Mouse (Mus musculus) midbrain, embryonic 14.5 days (tissue): ENCODE measurements around the gene Kntc1. TPM values are rescaled to one million over a fixed set of nuclear protein-coding genes. Genes with fewer than 3 reads are reported as not detected.
"Not testable (repeated sequence)": the region's sequence is repeated elsewhere in the genome, so short reads cannot be mapped to it uniquely, and the experiment has no call there.

ENCODE experiments used
- ATAC-seq: fragments of 200-750 bp; cut with Nextera tagmentation; 2 replicates; pipeline ENCODE4 v1.8.0; 2017; ENCODE audit warnings: moderate number of reproducible peaks, moderate library complexity; ENCODE audit not compliant: low FRiP score, low TSS enrichment
- DNase-seq: peaks from one replicate; pipeline ENCODE4 v3.0.0-alpha.2; 2015
- H3K27ac ChIP-seq: fragments of 300-500 bp; sonication (generic); replicated peaks from 2 replicates; pipeline ENCODE4 v1.5.1; 2014; ENCODE audit warnings: mild to moderate bottlenecking, low read depth, low read length, moderate library complexity
- H3K27me3 ChIP-seq: fragments of 300-500 bp; sonication (generic); 2 replicates; pipeline ENCODE4 v1.6.1; 2014; ENCODE audit warnings: low read length, control low read depth, mixed read lengths; ENCODE audit not compliant: control insufficient read depth, insufficient read depth
- H3K36me3 ChIP-seq: fragments of 300-500 bp; sonication (generic); 2 replicates; pipeline ENCODE4 v1.6.1; 2014; ENCODE audit warnings: low read length, control low read depth; ENCODE audit not compliant: control insufficient read depth, insufficient read depth
- H3K4me1 ChIP-seq: fragments of 300-500 bp; sonication (generic); 2 replicates; pipeline ENCODE4 v1.6.1; 2014; ENCODE audit warnings: mild to moderate bottlenecking, antibody characterized with exemption, low read length, control low read depth; ENCODE audit not compliant: control insufficient read depth, insufficient read depth
- H3K4me2 ChIP-seq: fragments of 300-500 bp; sonication (generic); 2 replicates; pipeline ENCODE4 v1.6.1; 2014; ENCODE audit warnings: mild to moderate bottlenecking, low read length, moderate library complexity
- H3K4me3 ChIP-seq: fragments of 300-500 bp; sonication (generic); replicated peaks from 2 replicates; pipeline ENCODE4 v1.5.1; 2014; ENCODE audit warnings: low read depth, low read length
- H3K9ac ChIP-seq: fragments of 300-500 bp; sonication (generic); replicated peaks from 2 replicates; pipeline ENCODE4 v1.6.1; 2014; ENCODE audit warnings: mild to moderate bottlenecking, low read length, moderate library complexity
- H3K9me3 ChIP-seq: fragments of 300-500 bp; sonication (generic); 2 replicates; pipeline ENCODE4 v1.6.1; 2016; ENCODE audit warnings: low read length, control low read depth, mixed read lengths; ENCODE audit not compliant: control insufficient read depth
- WGBS: fragments of 180-500 bp; shearing (Covaris S2); extraction: QIAGEN DNeasy Blood & Tissue Kit; methylation state at CpG from one replicate; pipeline ENCODE4 v1.1.7; 2014; 5-methylcytosine and 5-hydroxymethylcytosine counted together
- polyA plus RNA-seq: library from polyadenylated mRNA; unstranded; fragments of >200 nt; fragmentation: Nextera tagmentation; extraction: Ambion mirVana; gene quantifications from 2 replicates; pipeline ENCODE4 v1.2.1, GENCODE M21; 2014

Kntc1 gene
- polyA plus RNA-seq, 1 experiment from 2014 or later = 5.6 TPM

DNA sequence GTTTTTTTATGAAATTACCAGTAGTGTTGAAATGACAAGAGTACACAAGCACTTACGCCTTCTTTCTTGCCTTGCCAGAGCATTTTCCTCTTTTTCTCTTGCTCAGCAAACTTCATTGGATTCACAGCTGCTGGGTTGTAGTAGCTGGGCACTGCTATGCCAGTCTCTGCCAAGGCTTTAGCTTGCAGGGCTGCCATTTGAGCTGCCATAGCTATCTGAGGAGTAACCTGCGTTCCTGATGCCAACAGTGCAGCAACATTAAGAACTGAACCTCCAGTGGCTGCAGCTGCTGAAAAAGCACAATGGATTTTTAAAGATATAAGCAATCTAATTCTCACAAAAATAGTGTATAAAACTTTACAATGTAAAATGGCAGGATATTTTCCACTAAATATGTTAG, 18.5 kb upstream of the Kntc1 start:
- H3K4me3 ChIP-seq = no peak overlapping the region
- 95% methylated on average over 2 of the region's 2 CpGs for WGBS
- ATAC-seq = no peak
- no peak overlapping the region for H3K4me2 ChIP-seq
- H3K27me3 ChIP-seq = no peaks in the 10 kb centered on the region
- DNase-seq = no peak
- H3K9ac ChIP-seq = no peak overlapping the region
- no peaks in the 10 kb centered on the region for H3K4me1 ChIP-seq
- no peak overlapping the region for H3K27ac ChIP-seq
- no peaks in the 10 kb centered on the region for H3K9me3 ChIP-seq
- peaks cover 85% of the 10 kb centered on the region for H3K36me3 ChIP-seq

DNA sequence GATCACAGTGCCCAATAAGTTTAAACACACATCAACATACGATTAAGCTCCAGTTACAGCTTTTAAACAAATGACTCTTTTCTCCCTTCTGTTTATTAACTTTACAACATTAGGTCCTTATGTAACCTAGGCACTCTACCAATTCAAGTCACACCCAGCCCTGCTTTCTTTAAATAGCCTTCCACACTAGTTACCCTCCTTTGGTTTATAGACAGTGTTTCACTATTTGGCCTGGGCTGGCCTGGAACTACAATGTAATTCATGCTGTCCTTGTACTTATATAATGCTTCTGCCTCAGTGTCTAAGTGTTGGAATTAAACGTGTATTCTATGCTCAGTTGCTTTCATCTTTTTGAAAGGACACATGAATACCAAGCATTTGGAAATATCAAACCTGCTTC, 5.2 kb upstream of the Kntc1 start:
- no peak overlapping the region for H3K27ac ChIP-seq
- H3K4me3 ChIP-seq = no peak overlapping the region
- H3K36me3 ChIP-seq = peaks cover 53% of the 10 kb centered on the region
- WGBS = 85% methylated on average over 2 of the region's 2 CpGs
- H3K27me3 ChIP-seq = no peaks in the 10 kb centered on the region
- no peak for ATAC-seq
- DNase-seq = no peak
- H3K9ac ChIP-seq = no peak overlapping the region
- H3K4me1 ChIP-seq = peaks cover 25% of the 10 kb centered on the region
- H3K9me3 ChIP-seq = no peaks in the 10 kb centered on the region
- no peak overlapping the region for H3K4me2 ChIP-seq

DNA sequence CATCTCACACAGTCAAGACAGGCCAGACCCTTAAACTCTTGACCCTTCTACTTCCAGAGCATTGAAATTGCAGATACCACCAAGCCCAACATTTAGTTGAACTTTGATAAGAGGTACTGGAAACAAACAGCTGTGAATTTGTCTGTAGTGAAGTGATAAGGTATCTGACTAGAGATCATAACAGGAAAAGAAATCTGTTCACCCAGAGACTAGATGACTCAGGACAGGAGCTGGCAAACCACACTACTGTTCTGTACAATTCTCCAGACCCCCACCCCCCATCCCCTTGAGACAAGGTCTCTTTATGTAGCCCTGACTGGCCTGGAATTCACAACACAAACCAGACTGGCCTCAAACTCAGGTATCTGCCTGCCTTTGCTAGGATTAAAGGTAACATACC, 3.3 kb upstream of the Kntc1 start:
- peaks cover 35% of the 10 kb centered on the region for H3K36me3 ChIP-seq
- no peaks in the 10 kb centered on the region for H3K9me3 ChIP-seq
- peak overlapping the region; percentile 66 for H3K4me3 ChIP-seq
- no peaks in the 10 kb centered on the region for H3K27me3 ChIP-seq
- H3K4me2 ChIP-seq = peak overlapping the region; percentile 89
- ATAC-seq = no peak
- H3K27ac ChIP-seq = no peak overlapping the region
- peaks cover 25% of the 10 kb centered on the region for H3K4me1 ChIP-seq
- no peak for DNase-seq
- 0 out of 2 replicates have a peak overlapping the region, but pooled peaks have one; percentile 6 for H3K9ac ChIP-seq

DNA sequence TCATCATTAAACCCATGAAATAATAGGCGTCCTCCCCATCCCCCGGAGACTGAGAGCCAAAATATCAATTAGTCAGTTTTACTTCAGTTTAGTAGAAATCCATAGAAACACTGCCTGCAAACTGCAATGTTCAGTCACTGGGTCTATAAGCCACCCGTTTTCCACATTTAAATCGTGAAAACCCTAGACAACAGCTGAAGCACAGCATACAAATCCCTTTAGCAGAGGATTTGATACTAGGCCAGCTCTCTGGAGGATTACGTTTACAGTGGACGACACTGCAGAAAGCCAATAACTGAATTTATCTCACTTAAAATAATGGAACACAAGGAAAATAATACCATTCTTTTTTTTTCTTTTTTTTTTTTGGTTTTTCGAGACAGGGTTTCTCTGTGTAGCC, 1.9 kb upstream of the Kntc1 start:
- Histone ChIP-seq H3K4me1 (peaks cover 25% of the 10 kb centered on the region), H3K27ac (0 out of 2 replicates have a peak overlapping the region, but pooled peaks have one; percentile 37), H3K27me3 (no peaks in the 10 kb centered on the region), H3K4me2 (peak overlapping the region; percentile 89), H3K4me3 (peak overlapping the region; percentile 66), H3K36me3 (peaks cover 26% of the 10 kb centered on the region), H3K9ac (peak overlapping the region; percentile 67), H3K9me3 (no peaks in the 10 kb centered on the region)
- 17% methylated on average over 7 of the region's 7 CpGs for WGBS
- ATAC-seq (no peak), DNase-seq (peak; percentile 59)

DNA sequence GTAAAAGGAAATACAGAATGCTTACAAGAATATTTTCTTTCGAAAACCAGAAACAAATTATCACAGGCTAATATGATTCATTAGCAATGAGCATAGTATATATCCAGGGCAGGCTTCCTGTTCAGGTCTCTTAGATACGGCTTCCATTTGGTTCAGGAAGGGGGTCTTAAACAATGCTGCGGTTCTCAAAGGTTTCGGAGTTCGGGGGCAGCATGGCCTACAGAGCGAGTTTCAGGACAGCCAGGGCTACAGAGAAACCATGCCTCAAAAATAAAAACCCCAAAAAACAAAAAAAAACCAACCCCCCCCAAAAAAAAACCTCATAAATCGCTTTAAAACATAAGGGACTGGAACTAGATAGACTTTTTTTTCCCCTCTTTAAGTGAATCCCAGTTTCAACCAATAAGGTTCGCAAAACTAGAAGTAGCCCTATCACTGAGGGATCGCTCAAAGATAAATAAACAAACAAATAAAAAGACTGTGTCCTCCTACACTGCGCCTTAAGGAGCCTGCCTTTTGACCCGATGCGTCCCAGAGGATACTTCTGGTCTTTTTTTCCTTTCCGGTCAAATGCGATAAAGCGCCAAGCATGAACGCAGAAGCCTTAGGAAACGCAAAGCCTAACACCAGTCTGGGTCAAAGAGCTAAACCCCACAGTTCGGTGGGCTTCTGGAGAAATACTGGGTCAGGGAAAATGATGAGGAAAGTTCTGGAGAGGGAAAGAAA, 1.0 kb upstream of the Kntc1 start:
- DNase-seq = peak; percentile 39
- peak overlapping the region; percentile 66 for H3K4me3 ChIP-seq
- ATAC-seq = no peak
- H3K36me3 ChIP-seq = peaks cover 18% of the 10 kb centered on the region
- H3K9ac ChIP-seq = peak overlapping the region; percentile 67
- H3K9me3 ChIP-seq = no peaks in the 10 kb centered on the region
- WGBS = under 1% methylated on average over 18 of the region's 18 CpGs
- H3K4me2 ChIP-seq = peak overlapping the region; percentile 89
- peak overlapping the region; percentile 98 for H3K27ac ChIP-seq
- no peaks in the 10 kb centered on the region for H3K27me3 ChIP-seq
- H3K4me1 ChIP-seq = peaks cover 25% of the 10 kb centered on the region

DNA sequence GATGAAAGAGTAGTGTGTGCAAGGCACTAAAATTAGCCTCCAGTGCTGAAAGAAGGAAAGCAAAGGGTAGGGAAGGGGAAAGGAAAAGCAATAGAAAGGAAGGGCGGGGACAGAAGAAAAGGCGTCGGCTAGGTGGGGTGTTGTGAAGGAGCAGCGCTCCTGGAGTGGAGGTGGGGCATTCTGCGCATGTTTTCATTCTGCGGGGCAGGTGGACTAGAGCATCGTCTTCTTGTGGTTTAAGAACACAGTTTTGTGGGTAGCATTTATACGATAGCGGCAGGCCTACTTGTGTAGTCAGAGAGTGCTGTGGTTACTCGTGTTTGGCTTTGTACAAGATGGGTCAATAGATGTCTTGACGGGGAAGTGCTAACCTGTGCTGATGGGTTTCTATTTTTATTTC, 16.0 kb downstream of the Kntc1 start:
- Histone ChIP-seq H3K4me2 (no peak overlapping the region), H3K4me1 (no peaks in the 10 kb centered on the region), H3K9me3 (no peaks in the 10 kb centered on the region), H3K27me3 (no peaks in the 10 kb centered on the region), H3K9ac (no peak overlapping the region), H3K27ac (no peak overlapping the region), H3K4me3 (no peak overlapping the region), H3K36me3 (peaks cover 14% of the 10 kb centered on the region; the same call in 1 of the 2 replicates)
- DNase-seq (no peak), ATAC-seq (no peak)
- WGBS = 96% methylated on average over 11 of the region's 11 CpGs

DNA sequence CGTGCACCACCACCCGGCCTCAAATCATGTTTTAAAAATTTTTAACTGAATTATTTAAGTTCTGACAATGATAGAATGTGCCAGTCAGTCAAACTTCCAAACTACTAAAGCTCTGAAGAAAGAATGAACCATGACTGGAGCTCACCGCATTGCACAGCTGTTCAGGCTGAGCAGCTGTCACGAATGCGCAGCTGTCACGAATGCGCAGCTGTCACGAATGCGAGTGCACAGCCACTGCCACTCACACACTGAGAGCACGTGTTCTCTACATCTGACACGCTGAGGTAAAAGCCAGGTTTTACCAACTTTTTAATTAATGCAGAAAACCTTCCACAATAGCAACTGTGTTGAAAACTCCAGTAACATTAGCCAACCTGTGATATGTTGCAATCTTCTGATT, 16.9 kb downstream of the Kntc1 start:
- ATAC-seq, DNase-seq, H3K9me3 ChIP-seq, H3K9ac ChIP-seq, H3K4me3 ChIP-seq, H3K27me3 ChIP-seq, H3K27ac ChIP-seq, H3K4me2 ChIP-seq, H3K4me1 ChIP-seq: not testable (repeated sequence)
- peaks cover 14% of the 10 kb centered on the region; the same call in 1 of the 2 replicates for H3K36me3 ChIP-seq
- WGBS = 92% methylated on average over 11 of the region's 11 CpGs

DNA sequence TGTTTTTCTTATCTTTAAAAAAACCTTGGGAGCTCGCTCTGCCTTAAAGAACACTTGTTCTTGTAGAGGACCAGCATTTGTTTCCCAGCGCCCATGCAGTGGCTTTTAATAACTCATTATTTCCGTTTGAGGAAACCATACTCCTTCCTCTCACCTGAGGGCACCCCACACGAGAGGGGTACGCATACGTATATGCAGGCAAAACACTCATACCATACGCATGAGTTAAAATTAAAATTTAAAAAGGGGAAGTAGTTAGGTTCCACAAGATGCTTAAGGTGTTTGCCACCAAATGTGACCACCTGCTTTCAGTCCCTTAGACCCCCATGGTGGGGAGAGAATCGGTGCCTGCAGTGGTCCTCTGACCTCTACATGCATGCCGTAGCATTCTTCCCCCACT, 23.9 kb downstream of the Kntc1 start:
- no peak overlapping the region for H3K4me3 ChIP-seq
- H3K9me3 ChIP-seq = no peaks in the 10 kb centered on the region
- DNase-seq = no peak
- H3K4me1 ChIP-seq = no peaks in the 10 kb centered on the region
- no peak overlapping the region for H3K4me2 ChIP-seq
- H3K9ac ChIP-seq = no peak overlapping the region
- WGBS = 97% methylated on average over 9 of the region's 9 CpGs
- ATAC-seq = no peak
- H3K27ac ChIP-seq = no peak overlapping the region
- H3K36me3 ChIP-seq = peaks cover 18% of the 10 kb centered on the region; the same call in 1 of the 2 replicates
- H3K27me3 ChIP-seq = no peaks in the 10 kb centered on the region

DNA sequence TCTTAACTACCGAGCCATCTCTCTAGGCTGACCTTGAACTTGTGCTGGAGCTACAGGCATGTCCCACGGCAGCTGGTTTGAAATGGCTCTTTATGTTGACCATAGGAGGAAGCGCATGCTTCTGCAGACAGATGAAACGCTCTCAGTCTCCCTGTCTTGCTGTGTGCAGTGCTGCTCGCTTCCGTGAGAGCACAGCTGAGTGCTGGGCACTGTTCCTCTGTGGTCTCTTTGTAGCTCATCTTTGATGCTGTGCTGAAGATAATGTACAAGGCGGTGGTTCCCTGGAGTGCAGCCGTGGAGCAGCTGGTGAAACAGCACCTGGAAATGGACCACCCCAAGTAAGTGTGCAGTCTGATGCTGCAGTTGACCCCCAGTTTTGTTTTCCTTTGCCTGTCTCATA, 31.2 kb downstream of the Kntc1 start:
- Histone ChIP-seq H3K4me2 (no peak overlapping the region), H3K9ac (no peak overlapping the region), H3K36me3 (peaks cover 40% of the 10 kb centered on the region), H3K27me3 (no peaks in the 10 kb centered on the region), H3K4me3 (no peak overlapping the region), H3K27ac (no peak overlapping the region), H3K9me3 (no peaks in the 10 kb centered on the region), H3K4me1 (no peaks in the 10 kb centered on the region)
- DNase-seq (no peak), ATAC-seq (no peak)
- WGBS = 94% methylated on average over 8 of the region's 8 CpGs
